Mouse (Mus musculus): Measurements from ENCODE around the gene Figla. TPM values are rescaled to one million over a fixed set of nuclear protein-coding genes. Genes with fewer than 3 reads are reported as not detected.
"Not testable (repeated sequence)": the region's sequence is repeated elsewhere in the genome, so short reads cannot be mapped to it uniquely, and the experiment has no call there.

Gene Figla
- not detected in 2 replicates for polyA plus RNA-seq (2014; fragmentation: Nextera tagmentation; extraction: Ambion mirVana)

- no peak within 1 kb of the TSS for H3K4me2 ChIP-seq
- no peaks in the 10 kb centered on the region for H3K36me3 ChIP-seq (ENCODE audit: control insufficient read depth, insufficient read depth, low read length)
- no peaks in the 10 kb centered on the region for H3K4me1 ChIP-seq (ENCODE audit: control insufficient read depth, insufficient read depth, low read length)
- H3K4me3 ChIP-seq (ENCODE audit: low read depth, low read length): no peak within 1 kb of the TSS
- ATAC-seq (ENCODE audit: low FRiP score) (no peak), DNase-seq (ENCODE audit: low spot score, missing footprints) (no peak)
- no peaks in the 10 kb centered on the region for H3K9me3 ChIP-seq (ENCODE audit: control insufficient read depth, low read length)
- no peaks in the 10 kb centered on the region for H3K27me3 ChIP-seq (ENCODE audit: control insufficient read depth, insufficient read depth, low read length)
- H3K9ac ChIP-seq (ENCODE audit: low read length): no peak within 1 kb of the TSS
- H3K27ac ChIP-seq (ENCODE audit: low read depth, low read length): no peak within 1 kb of the TSS
- WGBS: 86% methylated on average over 9 of the region's 9 CpGs
Observed at GRCm38 (mm10) chr6:86015871-86016270, at the start of gene Figla. Figla (plus strand) TSS chr6:86016171.

- ATAC-seq (ENCODE audit: low FRiP score) (no peak), DNase-seq (ENCODE audit: low spot score, missing footprints) (no peak)
- Histone ChIP-seq H3K27ac (ENCODE audit: low read depth, low read length) (no peak overlapping the region), H3K4me1 (ENCODE audit: control insufficient read depth, insufficient read depth, low read length) (no peaks in the 10 kb centered on the region), H3K36me3 (ENCODE audit: control insufficient read depth, insufficient read depth, low read length) (no peaks in the 10 kb centered on the region), H3K27me3 (ENCODE audit: control insufficient read depth, insufficient read depth, low read length) (no peaks in the 10 kb centered on the region), H3K4me2 (no peak overlapping the region), H3K9me3 (ENCODE audit: control insufficient read depth, low read length) (no peaks in the 10 kb centered on the region), H3K9ac (ENCODE audit: low read length) (no peak overlapping the region), H3K4me3 (ENCODE audit: low read depth, low read length) (no peak overlapping the region)
- WGBS: 70% methylated on average over 4 of the region's 4 CpGs
Observed at GRCm38 (mm10) chr6:85966686-85967085, 49.3 kb upstream of the Figla start.

GRCm38 (mm10) chr6:85969889-85970288 lies 46.1 kb upstream of the Figla start:
- Histone ChIP-seq H3K9me3 (ENCODE audit: control insufficient read depth, low read length) (no peaks in the 10 kb centered on the region), H3K4me1 (ENCODE audit: control insufficient read depth, insufficient read depth, low read length) (no peaks in the 10 kb centered on the region), H3K27ac (ENCODE audit: low read depth, low read length) (no peak overlapping the region), H3K9ac (ENCODE audit: low read length) (no peak overlapping the region), H3K4me2 (no peak overlapping the region), H3K36me3 (ENCODE audit: control insufficient read depth, insufficient read depth, low read length) (no peaks in the 10 kb centered on the region), H3K27me3 (ENCODE audit: control insufficient read depth, insufficient read depth, low read length) (no peaks in the 10 kb centered on the region), H3K4me3 (ENCODE audit: low read depth, low read length) (no peak overlapping the region)
- WGBS: 84% methylated on average over 2 of the region's 2 CpGs
- no peak for DNase-seq (ENCODE audit: low spot score, missing footprints)
- ATAC-seq (ENCODE audit: low FRiP score): no peak

- no peaks in the 10 kb centered on the region for H3K4me1 ChIP-seq (ENCODE audit: control insufficient read depth, insufficient read depth, low read length)
- no peak overlapping the region for H3K9ac ChIP-seq (ENCODE audit: low read length)
- H3K9me3 ChIP-seq (ENCODE audit: control insufficient read depth, low read length): no peaks in the 10 kb centered on the region
- H3K36me3 ChIP-seq (ENCODE audit: control insufficient read depth, insufficient read depth, low read length): no peaks in the 10 kb centered on the region
- H3K4me2 ChIP-seq: no peak overlapping the region
- H3K4me3 ChIP-seq (ENCODE audit: low read depth, low read length): no peak overlapping the region
- WGBS: 76% methylated on average over 3 of the region's 3 CpGs
- no peak for DNase-seq (ENCODE audit: low spot score, missing footprints)
- no peak overlapping the region for H3K27ac ChIP-seq (ENCODE audit: low read depth, low read length)
- no peak for ATAC-seq (ENCODE audit: low FRiP score)
- H3K27me3 ChIP-seq (ENCODE audit: control insufficient read depth, insufficient read depth, low read length): no peaks in the 10 kb centered on the region
Observed at GRCm38 (mm10) chr6:85972699-85973098, 43.3 kb upstream of the Figla start.

- 90% methylated on average over 3 of the region's 3 CpGs for WGBS
- Histone ChIP-seq H3K9me3 (ENCODE audit: control insufficient read depth, low read length) (no peaks in the 10 kb centered on the region), H3K4me1 (ENCODE audit: control insufficient read depth, insufficient read depth, low read length) (no peaks in the 10 kb centered on the region), H3K4me3 (ENCODE audit: low read depth, low read length) (no peak overlapping the region), H3K4me2 (no peak overlapping the region), H3K27ac (ENCODE audit: low read depth, low read length) (no peak overlapping the region), H3K36me3 (ENCODE audit: control insufficient read depth, insufficient read depth, low read length) (no peaks in the 10 kb centered on the region), H3K9ac (ENCODE audit: low read length) (no peak overlapping the region), H3K27me3 (ENCODE audit: control insufficient read depth, insufficient read depth, low read length) (no peaks in the 10 kb centered on the region)
- no peak for ATAC-seq (ENCODE audit: low FRiP score)
- no peak for DNase-seq (ENCODE audit: low spot score, missing footprints)
Observed at GRCm38 (mm10) chr6:85973336-85973735, 42.6 kb upstream of the Figla start.

GRCm38 (mm10) chr6:85974941-85975617 lies 40.9 kb upstream of the Figla start:
- H3K27ac ChIP-seq (ENCODE audit: low read depth, low read length): no peak overlapping the region
- 65% methylated on average over 10 of the region's 10 CpGs for WGBS
- H3K9me3 ChIP-seq (ENCODE audit: control insufficient read depth, low read length): no peaks in the 10 kb centered on the region

GRCm38 (mm10) chr6:85975761-85976160 lies 40.2 kb upstream of the Figla start:
- no peaks in the 10 kb centered on the region for H3K9me3 ChIP-seq (ENCODE audit: control insufficient read depth, low read length)
- no peaks in the 10 kb centered on the region for H3K36me3 ChIP-seq (ENCODE audit: control insufficient read depth, insufficient read depth, low read length)
- H3K27ac ChIP-seq (ENCODE audit: low read depth, low read length): no peak overlapping the region
- H3K4me2 ChIP-seq: no peak overlapping the region
- 79% methylated on average over 1 of the region's 1 CpGs for WGBS
- H3K9ac ChIP-seq (ENCODE audit: low read length): no peak overlapping the region
- H3K27me3 ChIP-seq (ENCODE audit: control insufficient read depth, insufficient read depth, low read length): no peaks in the 10 kb centered on the region
- no peak overlapping the region for H3K4me3 ChIP-seq (ENCODE audit: low read depth, low read length)
- DNase-seq (ENCODE audit: low spot score, missing footprints) (no peak), ATAC-seq (ENCODE audit: low FRiP score) (no peak)
- H3K4me1 ChIP-seq (ENCODE audit: control insufficient read depth, insufficient read depth, low read length): no peaks in the 10 kb centered on the region

More at GRCm38 (mm10) chr6:85974941-85975617, 40.9 kb upstream of the Figla start:
- Histone ChIP-seq H3K4me3 (ENCODE audit: low read depth, low read length) (no peak overlapping the region), H3K4me1 (ENCODE audit: control insufficient read depth, insufficient read depth, low read length) (no peaks in the 10 kb centered on the region), H3K4me2 (no peak overlapping the region), H3K36me3 (ENCODE audit: control insufficient read depth, insufficient read depth, low read length) (no peaks in the 10 kb centered on the region), H3K27me3 (ENCODE audit: control insufficient read depth, insufficient read depth, low read length) (no peaks in the 10 kb centered on the region), H3K9ac (ENCODE audit: low read length) (no peak overlapping the region)
- DNase-seq (ENCODE audit: low spot score, missing footprints) (no peak), ATAC-seq (ENCODE audit: low FRiP score) (no peak)

GRCm38 (mm10) chr6:85976242-85976641 lies 39.7 kb upstream of the Figla start:
- no peaks in the 10 kb centered on the region for H3K9me3 ChIP-seq (ENCODE audit: control insufficient read depth, low read length)
- no peak overlapping the region for H3K4me3 ChIP-seq (ENCODE audit: low read depth, low read length)
- H3K27ac ChIP-seq (ENCODE audit: low read depth, low read length): no peak overlapping the region
- H3K36me3 ChIP-seq (ENCODE audit: control insufficient read depth, insufficient read depth, low read length): no peaks in the 10 kb centered on the region
- H3K9ac ChIP-seq (ENCODE audit: low read length): no peak overlapping the region
- no peak for DNase-seq (ENCODE audit: low spot score, missing footprints)
- H3K4me1 ChIP-seq (ENCODE audit: control insufficient read depth, insufficient read depth, low read length): no peaks in the 10 kb centered on the region
- WGBS: 88% methylated on average over 5 of the region's 5 CpGs
- H3K4me2 ChIP-seq: no peak overlapping the region
- ATAC-seq (ENCODE audit: low FRiP score): no peak
- H3K27me3 ChIP-seq (ENCODE audit: control insufficient read depth, insufficient read depth, low read length): no peaks in the 10 kb centered on the region

- H3K36me3 ChIP-seq (ENCODE audit: control insufficient read depth, insufficient read depth, low read length); H3K4me2 ChIP-seq; DNase-seq (ENCODE audit: low spot score, missing footprints); H3K9me3 ChIP-seq (ENCODE audit: control insufficient read depth, low read length); H3K27me3 ChIP-seq (ENCODE audit: control insufficient read depth, insufficient read depth, low read length); ATAC-seq (ENCODE audit: low FRiP score); H3K4me3 ChIP-seq (ENCODE audit: low read depth, low read length); H3K27ac ChIP-seq (ENCODE audit: low read depth, low read length); H3K9ac ChIP-seq (ENCODE audit: low read length); H3K4me1 ChIP-seq (ENCODE audit: control insufficient read depth, insufficient read depth, low read length): not testable (repeated sequence)
- 82% methylated on average over 4 of the region's 4 CpGs for WGBS
Observed at GRCm38 (mm10) chr6:85978736-85979135, 37.2 kb upstream of the Figla start.
